Mouse (Mus musculus) liver, embryonic 18 days (tissue): ENCODE results near the gene Usb1. TPM values are rescaled to one million over a fixed set of nuclear protein-coding genes. Genes with fewer than 3 reads are reported as not detected.

Source experiments
- polyA plus RNA-seq: library from polyadenylated mRNA; depleted of rRNA; stranded (reverse); fragments of >200 nt; gene quantifications from 2 replicates; pipeline ENCODE4 v1.2.3, GENCODE M21; 2012; rRNA removed

Gene Usb1
- polyA plus RNA-seq, result 11.7 and 12.8 TPM in 2 replicates

DNA sequence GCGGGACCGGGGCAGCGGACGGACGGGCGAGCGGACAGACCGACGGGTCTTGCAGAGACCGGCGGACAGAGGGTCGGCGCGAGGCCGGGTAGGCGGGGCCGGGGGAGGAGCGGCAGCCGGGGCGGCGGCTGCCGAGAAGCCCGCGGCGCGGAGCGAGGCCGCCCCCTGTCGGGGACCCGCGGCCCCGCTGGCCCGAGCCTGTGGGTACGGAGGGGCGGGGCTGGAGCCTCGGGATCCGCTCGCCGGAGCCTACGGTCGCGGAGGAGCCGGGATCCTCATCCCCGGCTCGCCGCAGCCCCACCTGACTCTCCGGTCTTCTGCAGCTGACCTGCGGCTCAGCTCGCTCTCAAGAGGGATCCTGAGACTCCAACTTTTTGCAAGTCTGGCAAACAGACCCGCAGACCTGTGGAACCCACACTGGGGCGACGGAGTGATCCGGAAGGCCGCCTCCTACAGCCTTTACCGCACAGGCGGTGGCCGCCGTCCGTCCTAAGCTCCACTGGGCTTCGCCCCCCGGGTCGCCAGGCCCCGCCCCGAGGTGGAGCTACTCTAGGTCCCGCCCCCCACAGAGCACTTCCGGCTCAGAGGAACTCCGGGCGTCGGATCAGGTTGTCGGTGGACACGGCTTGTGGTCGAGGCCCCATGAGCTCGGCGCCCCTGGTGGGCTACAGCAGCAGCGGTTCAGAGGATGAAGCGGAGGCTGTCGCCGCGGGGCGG, at the start of gene Usb1, which contains the start of gene Zfp319:
Gene Usb1 (plus strand): TSS at position 565 of the 717 bp plus-strand sequence.
Gene Zfp319 (minus strand): TSS at position 231 of the 717 bp plus-strand sequence.

GRCm38 (mm10) chr8:95306431-95306830, 25.7 kb upstream of the Usb1 start, which contains the start of gene Cngb1:
Gene Cngb1 (minus strand): TSS chr8:95306585.

GRCm38 (mm10) chr8:95310342-95310970, 21.6 kb upstream of the Usb1 start, which contains the start of gene Tepp:
Gene Tepp (plus strand): TSS chr8:95310566.

DNA sequence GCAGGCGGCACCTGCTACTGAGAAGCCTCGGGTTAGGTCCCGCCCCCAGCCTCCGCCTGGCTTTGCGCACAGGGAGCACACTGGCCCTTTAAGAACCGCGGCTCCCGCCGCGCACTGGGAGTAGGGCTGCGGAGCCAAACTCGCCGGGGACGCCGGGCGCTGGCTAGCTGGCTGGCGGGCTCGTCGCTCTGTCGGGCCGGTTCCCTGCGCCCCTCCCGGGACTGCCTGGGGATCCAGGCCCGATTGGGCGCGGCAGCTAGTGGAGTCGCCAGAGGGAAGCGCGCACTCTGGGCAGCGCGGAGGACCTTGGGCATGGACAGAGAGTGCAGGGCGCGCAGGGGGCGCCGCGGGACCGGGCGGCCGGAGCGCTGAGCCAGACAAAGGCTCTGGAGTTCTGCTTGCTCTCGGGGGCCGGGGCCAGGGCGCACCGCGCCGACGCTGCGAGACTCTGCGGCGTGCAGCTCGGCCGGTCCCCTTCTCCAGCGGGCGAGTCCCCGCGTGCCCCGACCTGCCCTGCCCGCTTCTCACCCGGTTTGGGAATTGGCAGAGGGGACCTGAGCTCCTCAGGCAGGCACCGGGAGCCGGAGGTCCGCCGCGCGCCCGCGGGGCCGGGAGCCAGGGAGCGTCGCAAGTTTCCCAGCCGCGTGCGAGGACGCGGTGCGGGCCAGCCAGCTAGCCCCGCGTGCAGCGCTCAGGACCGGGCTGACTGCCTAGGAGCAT, 20.2 kb downstream of the Usb1 start, which contains the start of gene Mmp15:
Gene Mmp15 (plus strand): TSS at position 118 of the 720 bp plus-strand sequence.

Other genes with a start within 250 kb of the Usb1 start
- 8.7 and 12.1 TPM in 2 replicates for gene Kifc3, start 129.5 kb upstream of the Usb1 start, polyA plus RNA-seq
- 0.36 and 0.58 TPM in 2 replicates for gene Cngb1, start 25.7 kb upstream of the Usb1 start, polyA plus RNA-seq
- gene Tepp, start 21.7 kb upstream of the Usb1 start, polyA plus RNA-seq, result not detected in 2 replicates
- gene Zfp319, start 334 bp upstream of the Usb1 start, polyA plus RNA-seq, result 1.2 TPM in 2 replicates
- gene Mmp15, start 20.0 kb downstream of the Usb1 start, polyA plus RNA-seq, result 0.71 and 0.82 TPM in 2 replicates
- 29.0 and 29.5 TPM in 2 replicates for gene Cfap20, start 102.6 kb downstream of the Usb1 start, polyA plus RNA-seq
- gene Csnk2a2, start 157.8 kb downstream of the Usb1 start, polyA plus RNA-seq, result 10.4 and 10.6 TPM in 2 replicates
- gene Ccdc113, start 201.8 kb downstream of the Usb1 start, polyA plus RNA-seq, result 0.02 TPM in 1 of 2 replicates, not detected in the other
- not detected in 2 replicates for gene Prss54, start 244.1 kb downstream of the Usb1 start, polyA plus RNA-seq